Mouse (Mus musculus) thymus, postnatal 14 days (tissue): ENCODE measurements around the gene Xcl1.
"Not testable (repeated sequence)": the region's sequence is repeated elsewhere in the genome, so short reads cannot be mapped to it uniquely, and the experiment has no call there.

Experiments used
- DNase-seq: peaks from one replicate; pipeline ENCODE4 v3.0.0; 2021

The Xcl1 gene

GRCm38 (mm10) chr1:164935477-164936044 is at the start of gene Xcl1:
Xcl1 (minus strand) TSS chr1:164935527.
- no peak for DNase-seq

- DNase-seq, result not testable (repeated sequence)
Observed at GRCm38 (mm10) chr1:164984681-164985080, 49.4 kb upstream of the Xcl1 start.

DNA sequence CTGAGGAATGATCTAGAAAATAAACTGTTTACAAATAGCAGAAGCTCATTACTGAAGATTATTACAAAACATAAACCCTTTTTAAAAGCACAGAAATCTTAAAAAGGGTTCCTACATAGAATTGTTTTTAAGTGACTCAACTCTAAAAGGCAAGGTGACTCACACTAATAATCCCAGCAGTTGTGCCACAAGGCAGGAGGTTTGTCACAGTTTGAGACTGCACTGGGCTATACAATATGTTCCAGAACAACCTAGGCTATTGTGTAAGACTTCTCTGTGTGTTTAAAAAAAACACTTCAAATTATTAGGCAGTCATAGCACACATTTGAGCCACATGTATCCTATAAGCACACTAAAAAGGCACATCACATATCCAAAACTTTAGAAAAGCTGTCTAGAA is 42.0 kb upstream of the Xcl1 start:
- DNase-seq, result no peak

- no peak for DNase-seq
Observed at GRCm38 (mm10) chr1:164975729-164976128, 40.4 kb upstream of the Xcl1 start.

DNA sequence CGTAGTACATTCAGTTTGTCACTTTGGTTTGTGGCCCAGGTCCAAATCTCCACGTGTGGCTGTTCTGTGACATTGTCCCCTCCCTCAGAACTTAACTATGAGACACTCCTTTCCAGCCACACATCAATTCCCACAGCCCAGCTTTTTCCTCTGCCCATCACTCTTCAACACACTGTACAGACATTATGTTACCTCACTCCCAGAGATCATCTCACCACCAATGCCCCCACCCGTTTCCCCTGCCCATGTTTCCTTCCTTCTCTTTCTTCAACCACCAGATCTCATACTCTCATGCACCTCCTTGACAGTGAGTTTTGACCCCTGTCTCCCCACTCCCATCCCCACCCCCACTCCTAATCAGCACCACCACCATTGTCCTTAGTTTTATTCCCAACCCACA is 39.9 kb upstream of the Xcl1 start:
- no peak for DNase-seq

DNA sequence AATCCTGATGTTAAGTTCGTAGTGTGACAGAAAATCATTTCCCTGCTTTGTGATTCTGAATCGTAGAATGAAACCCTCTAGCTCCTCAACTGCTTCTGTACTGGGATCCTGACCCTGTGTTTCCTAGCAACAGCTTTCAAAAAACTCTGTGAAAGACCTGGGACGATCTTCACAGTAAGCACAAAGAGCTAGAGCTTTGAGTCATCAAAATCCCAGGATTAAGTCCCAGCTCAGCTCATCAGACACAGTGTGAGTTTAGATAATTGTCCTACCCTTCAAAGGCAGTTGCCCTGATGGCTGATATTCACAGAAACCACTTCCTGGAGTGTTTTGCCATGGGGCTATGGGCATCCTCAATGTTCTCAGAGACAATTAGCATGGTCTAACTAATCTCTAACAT is 38.5 kb upstream of the Xcl1 start:
- no peak for DNase-seq

- no peak for DNase-seq
Observed at GRCm38 (mm10) chr1:164973341-164973740, 38.0 kb upstream of the Xcl1 start.

GRCm38 (mm10) chr1:164972744-164973143 is 37.4 kb upstream of the Xcl1 start:
- DNase-seq, result peak; percentile 46

- peak; percentile 66 for DNase-seq
Observed at GRCm38 (mm10) chr1:164966095-164966698, 30.9 kb upstream of the Xcl1 start.

- no peak for DNase-seq
Observed at GRCm38 (mm10) chr1:164960610-164961009, 25.3 kb upstream of the Xcl1 start.

GRCm38 (mm10) chr1:164959787-164960385 is 24.6 kb upstream of the Xcl1 start:
- DNase-seq, result peak; percentile 61

DNA sequence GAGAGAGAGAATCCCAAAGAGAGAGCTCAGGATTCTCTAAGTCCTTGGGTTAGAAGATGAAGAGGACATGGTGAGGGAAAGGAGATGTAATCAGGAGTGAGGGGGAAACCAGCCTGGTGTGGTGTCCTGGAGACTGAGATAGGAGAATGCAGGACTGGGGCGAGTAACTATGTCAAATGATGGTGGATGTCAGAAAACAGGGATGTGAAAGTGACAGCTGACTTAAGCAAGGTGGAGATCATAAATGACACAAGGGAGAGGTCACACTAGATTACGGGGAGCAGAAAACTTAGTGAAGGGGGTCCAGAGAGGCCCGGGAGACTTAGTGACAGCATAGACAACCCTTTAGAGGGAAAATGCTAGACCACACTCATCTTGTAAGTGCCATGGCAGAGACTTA is 23.8 kb upstream of the Xcl1 start:
- DNase-seq, result no peak

DNA sequence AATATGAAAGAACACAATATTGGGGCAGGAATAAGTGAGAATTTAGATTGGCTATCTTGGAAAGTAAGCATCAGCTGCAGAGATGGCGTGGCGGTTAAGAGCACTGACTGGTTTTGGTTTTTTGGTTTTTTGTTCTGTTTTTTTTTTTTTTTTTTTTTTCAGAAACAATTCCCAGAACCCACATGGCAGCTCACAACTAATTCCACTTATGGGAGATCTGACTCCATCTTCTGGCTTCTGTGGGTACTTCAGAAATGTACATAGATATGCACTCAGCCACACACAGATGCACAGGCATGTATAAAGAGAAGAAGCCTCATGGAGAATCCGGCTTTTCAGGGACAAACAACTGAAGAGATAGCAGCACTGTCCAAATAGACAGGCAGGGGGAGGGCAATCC is 22.6 kb upstream of the Xcl1 start:
- no peak for DNase-seq

GRCm38 (mm10) chr1:164956725-164957399 is 21.5 kb upstream of the Xcl1 start:
- DNase-seq, result no peak

DNA sequence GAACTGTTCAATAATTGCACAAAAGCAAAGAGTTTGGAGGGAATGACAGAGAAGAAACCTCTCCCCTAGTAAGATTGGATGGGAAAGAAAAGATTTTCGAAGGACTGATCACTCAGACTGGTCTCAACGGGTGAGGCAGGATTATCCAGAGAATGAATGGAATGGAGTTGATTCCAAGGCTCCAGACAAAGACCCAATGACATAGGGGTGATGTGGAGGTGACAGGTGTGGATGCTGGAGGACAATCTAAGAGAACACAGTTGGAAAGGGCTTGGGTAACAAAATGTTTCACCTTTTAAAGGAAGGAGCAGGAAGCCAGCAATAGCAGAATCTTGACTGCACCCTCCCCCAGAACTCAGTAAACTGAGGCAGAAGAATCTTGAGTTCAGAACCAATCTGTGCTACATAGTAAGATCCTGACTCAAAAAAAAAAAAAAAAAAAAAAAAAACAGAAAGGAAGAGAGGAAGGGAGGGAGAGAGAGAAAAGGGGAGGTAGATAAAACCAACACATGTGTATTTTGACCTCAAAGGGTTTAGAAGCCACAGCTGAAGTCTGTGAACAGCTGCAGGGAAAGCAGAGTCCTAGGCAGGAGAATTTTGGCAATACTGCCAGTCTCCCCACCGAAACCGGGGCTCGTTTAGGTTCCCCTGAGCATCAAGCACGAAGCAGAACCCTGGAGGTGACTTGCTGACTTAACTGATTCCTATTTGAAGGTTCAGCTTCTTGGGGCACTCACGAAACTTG is 20.3 kb upstream of the Xcl1 start:
- DNase-seq, result peak; percentile 42

DNA sequence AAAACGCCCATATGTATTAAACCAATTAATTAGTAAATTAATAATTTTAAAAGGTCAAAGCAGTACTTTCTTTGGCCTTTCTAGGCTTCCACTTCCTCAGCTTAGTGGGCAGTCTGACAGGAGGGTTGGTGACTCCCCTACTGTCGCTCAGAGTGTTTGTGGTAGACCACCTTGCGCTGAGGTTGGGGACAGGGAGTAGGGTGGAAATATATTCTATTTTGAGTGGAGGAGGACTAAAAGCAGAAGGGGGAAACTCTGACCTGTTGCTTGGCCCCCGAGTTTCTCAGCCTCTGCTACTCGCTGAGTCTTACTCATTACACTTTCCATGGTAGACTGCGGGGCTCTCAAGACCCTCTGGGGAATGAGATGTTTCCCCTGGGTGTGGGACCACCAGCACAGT is 18.2 kb upstream of the Xcl1 start:
- DNase-seq, result no peak

DNA sequence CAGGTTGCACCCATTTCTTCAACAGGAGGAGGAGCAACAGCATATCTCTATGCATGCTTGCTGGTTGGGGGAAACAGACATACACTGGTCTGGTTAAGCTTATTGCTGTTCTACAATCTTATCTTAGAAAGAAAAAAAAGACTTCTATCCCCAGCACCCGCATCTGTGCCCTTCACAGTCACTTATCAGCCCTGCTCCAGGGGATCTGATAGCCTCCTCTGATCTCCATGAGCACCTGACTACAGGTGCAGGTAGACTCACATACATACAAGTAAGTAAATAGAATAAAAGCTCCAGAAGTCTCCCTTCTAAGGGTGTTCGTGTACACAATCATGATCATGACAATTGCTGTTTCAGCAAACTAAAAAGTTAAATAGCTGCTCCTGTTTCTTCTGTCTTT is 733 bp upstream of the Xcl1 start:
- no peak for DNase-seq

DNA sequence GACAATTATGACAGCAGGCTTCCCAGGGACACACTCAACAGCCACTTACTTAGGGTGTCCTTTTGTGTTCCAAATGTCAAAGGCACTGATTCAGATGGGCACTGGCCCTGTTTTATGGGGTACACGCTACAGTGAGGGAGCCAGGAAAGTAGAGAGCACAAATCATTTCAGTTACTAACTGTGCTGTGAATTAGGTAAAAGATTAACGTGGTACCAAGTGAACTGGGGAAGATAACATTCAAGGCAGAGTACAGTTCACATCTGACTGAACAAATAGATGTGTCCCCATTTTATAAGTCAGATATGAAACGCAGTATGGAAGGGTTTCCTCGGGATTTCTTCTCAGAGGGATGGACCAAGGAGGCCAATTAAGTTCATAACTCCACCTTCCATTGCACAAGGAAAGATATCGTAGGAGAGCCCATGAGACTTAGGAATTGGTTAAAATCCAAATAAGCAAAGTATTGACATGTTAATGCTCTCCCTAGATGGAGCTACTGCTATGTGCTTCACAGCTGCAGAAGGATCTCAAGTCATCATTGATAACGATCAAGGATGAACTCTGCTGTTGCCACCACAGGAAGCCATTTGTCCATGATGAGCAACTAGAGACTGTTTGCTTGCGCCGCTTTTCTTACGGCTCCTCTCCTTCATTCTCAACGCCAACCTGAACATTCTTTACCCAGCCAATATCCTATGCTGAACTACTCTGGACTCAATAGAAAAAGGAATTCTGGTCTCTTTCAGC is 1.7 kb downstream of the Xcl1 start:
- no peak for DNase-seq

- no peak for DNase-seq
Observed at GRCm38 (mm10) chr1:164931135-164931534, 4.2 kb downstream of the Xcl1 start.

DNA sequence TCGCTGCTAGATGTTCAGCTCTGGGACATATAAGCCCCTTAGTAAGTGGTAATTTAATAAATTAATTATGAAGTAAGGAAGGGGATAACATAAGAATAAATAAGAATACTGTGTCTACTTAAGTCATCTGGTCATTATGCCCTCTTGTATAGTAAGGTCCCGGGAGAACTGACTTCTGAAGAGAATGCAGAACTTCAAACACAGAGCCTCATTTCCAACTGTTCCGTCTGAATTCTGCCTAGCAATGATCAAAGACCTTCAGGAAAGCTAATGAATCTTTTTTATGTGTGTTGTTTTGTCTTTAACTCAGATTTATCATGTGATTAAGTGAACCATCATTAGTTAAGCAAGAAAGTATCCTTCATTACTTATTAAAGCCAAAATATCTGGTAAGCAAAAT is 5.3 kb downstream of the Xcl1 start:
- DNase-seq, result no peak

DNA sequence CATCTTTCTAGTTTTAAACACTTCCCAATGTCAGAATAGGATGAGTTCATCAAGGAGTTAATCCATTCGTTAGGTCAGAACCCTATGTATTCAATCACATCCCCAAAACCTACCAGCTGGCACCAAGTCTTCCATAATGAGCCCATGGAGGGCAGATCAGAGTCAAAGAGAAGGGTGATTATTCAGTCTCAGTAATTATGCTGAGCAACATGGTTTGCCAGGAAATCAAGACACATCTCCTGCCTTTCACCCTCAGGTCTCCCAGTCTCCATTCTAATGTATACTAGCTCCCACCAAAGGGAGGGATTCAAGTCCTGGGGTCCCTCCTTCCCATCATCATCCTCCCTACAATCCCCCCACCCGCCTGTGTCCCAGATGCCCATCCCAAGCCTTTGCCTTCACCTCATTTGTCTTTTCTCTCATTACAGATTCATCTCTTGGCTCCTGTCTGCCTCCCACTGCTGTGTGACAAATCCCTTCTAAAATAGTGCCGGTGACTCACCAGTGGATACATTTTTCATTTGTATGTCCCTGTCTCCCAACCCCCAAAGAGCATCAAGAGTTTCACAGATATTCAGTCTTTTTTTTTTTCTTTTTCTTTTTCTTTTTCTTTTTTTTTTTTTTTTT is 8.7 kb downstream of the Xcl1 start:
- DNase-seq, result no peak

GRCm38 (mm10) chr1:164905047-164905446 is 30.3 kb downstream of the Xcl1 start:
- DNase-seq, result peak; percentile 76
